Mouse (Mus musculus) liver, adult 10 weeks (tissue): ENCODE results near the gene Med7. TPM values are rescaled to one million over a fixed set of nuclear protein-coding genes. Genes with fewer than 3 reads are reported as not detected.

Source experiments
- polyA plus RNA-seq: library from polyadenylated mRNA; stranded (reverse); fragments of 350-450 nt; fragmentation: Illumina TruSeq; extraction: RNeasy Lipid Tissue Mini Kit (QIAGEN cat#74804); gene quantifications from one replicate; pipeline ENCODE4 v1.2.3, GENCODE M21; 2014; ENCODE audit warnings: low read depth, low replicate concordance

The Med7 gene
- polyA plus RNA-seq = 53.5 TPM

GRCm38 (mm10) chr11:46436760-46437458, at the start of gene Med7:
Gene Med7 (plus strand): TSS chr11:46436925.

GRCm38 (mm10) chr11:46389336-46390117, 47.2 kb upstream of the Med7 start, which contains the start of gene Itk:
Gene Itk (minus strand): TSS chr11:46389515.

GRCm38 (mm10) chr11:46396167-46396859, 40.4 kb upstream of the Med7 start, which contains the start of gene Fam71b:
Gene Fam71b (plus strand): TSS chr11:46396559.

GRCm38 (mm10) chr11:46454453-46455045, 17.8 kb downstream of the Med7 start, which contains the start of gene Havcr2:
Gene Havcr2 (plus strand): TSS chr11:46454935.

Other genes with a start within 250 kb of the Med7 start
- not detected for gene Fndc9, start 201.4 kb upstream of the Med7 start, polyA plus RNA-seq
- 0.69 TPM for gene Cyfip2, start 124.1 kb upstream of the Med7 start, polyA plus RNA-seq
- gene Itk, start 47.4 kb upstream of the Med7 start, polyA plus RNA-seq = 0.24 TPM
- not detected for gene Fam71b, start 40.4 kb upstream of the Med7 start, polyA plus RNA-seq
- not detected for gene Havcr2, start 18.0 kb downstream of the Med7 start, polyA plus RNA-seq
- not detected for gene Gm12169, start 87.3 kb downstream of the Med7 start, polyA plus RNA-seq
- gene BC053393, start 134.6 kb downstream of the Med7 start, polyA plus RNA-seq = not detected
- gene Dppa1, start 192.3 kb downstream of the Med7 start, polyA plus RNA-seq = not detected